Mouse (Mus musculus): Measurements from ENCODE around the gene Fat3. TPM values are rescaled to one million over a fixed set of nuclear protein-coding genes. Genes with fewer than 3 reads are reported as not detected.

The Fat3 gene
- polyA plus RNA-seq, 3 experiments from 2014 or later: 0.08 to 0.13 TPM; not detected in 1

DNA sequence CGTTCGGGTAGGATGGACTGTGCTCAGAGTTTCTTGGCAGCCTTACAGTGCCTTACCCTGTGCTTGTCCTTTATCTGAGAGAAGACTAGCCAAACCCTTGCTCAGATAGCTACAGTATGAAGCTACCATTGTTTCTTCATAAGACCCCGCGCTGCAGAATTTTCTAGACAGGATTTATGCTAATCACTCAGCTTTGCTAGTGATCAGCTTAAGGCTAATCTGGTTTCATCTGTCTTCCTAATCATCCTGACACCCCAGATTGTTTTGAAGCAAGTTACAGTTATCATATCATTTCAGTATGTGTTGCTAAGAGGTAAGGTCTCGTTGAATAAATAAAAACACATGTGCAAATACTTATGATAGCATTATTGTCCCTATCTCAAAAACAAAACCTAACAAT is 493.6 kb downstream of the Fat3 start:
- no peak for ATAC-seq

DNA sequence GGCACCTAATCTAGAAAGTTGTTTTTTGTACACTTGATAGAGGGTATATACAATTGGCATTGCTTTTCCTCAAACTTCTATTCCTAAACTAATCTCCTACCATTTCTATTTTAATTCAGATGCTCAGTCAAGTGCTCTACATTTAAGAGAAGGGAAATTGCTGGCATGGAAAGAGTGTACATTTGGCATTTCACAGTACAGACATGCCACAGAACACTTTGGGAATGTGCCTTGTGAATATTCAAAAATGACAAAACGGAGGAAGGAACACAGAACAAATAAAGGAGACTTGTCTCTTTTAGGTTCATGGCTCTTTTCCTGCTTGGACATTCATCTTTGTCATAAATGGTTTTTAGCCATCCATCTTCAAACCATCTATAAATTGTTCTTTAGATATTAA is 498.1 kb downstream of the Fat3 start:
- no peak for ATAC-seq

DNA sequence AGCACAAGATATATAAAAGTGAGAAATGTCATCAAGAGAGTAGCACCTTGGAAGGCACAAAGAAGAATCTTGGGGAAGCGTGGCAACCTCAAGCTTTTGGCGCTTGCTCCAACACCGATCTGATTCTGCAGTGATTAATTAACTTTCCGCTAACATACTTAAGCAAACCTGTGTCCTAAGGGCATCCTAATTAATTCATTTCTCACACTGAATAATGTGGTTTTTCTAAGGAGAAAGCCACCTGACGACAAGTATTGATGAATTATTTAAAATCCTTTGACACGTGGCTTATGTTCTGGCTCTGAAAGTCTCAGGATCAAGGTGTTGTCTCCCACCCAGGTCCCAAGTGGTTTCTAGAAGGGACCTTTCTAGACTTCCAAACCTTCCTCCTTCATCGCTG is 506.3 kb downstream of the Fat3 start:
- ATAC-seq: no peak

DNA sequence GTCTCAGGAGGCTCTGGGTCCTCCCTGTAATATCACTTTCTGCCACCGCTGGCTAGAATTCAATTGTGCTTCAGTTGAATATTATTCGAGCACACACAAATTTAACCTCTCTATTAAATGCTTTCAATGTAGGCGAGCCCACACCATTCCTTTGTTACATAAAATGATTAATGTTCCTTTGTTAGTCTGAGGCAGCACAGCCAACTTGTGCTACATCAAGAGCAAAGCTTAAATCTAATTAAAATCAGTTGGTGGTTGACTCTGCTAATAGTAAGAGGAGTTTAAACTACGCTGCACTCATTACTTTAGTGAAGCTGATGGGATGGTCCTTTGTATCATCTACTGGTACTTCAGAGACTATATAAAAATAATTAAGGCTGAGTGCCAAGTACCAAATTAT is 506.9 kb downstream of the Fat3 start:
- ATAC-seq: no peak

DNA sequence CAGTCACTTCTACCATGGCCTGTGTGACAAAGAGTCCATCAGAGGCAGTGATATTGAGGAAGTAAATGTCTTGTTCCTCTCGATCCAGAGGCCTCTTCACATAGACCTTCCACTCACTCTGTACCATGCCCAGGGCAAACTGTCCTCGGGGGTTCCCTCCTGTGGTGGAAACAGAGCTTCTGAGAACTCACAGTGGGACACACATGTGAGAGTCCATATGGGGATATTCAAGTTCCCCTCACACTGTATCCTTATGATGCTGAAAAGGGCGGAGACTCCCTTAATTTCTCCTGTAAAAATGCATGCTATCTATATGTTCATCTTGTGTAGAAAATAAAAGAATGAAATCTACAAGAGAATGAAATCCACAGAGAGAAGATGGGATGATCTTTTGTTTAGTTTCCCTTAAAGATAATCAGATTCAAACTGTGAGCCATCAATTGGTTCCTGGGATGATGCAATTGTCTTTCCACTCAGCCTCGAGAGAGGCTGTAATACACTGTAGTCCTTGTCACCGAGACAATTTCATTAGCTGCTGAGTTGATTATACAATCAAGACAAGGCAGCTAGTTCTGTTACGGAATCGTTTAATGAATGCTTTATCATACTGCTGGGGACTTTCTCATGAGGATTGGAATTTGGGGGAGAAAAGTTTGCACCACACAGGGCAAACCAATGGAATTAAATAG is 508.8 kb downstream of the Fat3 start:
- ATAC-seq: no peak

GRCm38 (mm10) chr9:15978317-15978716 is 522.8 kb downstream of the Fat3 start:
- ATAC-seq: no peak

GRCm38 (mm10) chr9:15976959-15977663 is 524.0 kb downstream of the Fat3 start:
- no peak for ATAC-seq

- no peak for ATAC-seq
Measured at GRCm38 (mm10) chr9:15975999-15976398, 525.1 kb downstream of the Fat3 start.

- no peak for ATAC-seq
Measured at GRCm38 (mm10) chr9:15972201-15972600, 528.9 kb downstream of the Fat3 start.

DNA sequence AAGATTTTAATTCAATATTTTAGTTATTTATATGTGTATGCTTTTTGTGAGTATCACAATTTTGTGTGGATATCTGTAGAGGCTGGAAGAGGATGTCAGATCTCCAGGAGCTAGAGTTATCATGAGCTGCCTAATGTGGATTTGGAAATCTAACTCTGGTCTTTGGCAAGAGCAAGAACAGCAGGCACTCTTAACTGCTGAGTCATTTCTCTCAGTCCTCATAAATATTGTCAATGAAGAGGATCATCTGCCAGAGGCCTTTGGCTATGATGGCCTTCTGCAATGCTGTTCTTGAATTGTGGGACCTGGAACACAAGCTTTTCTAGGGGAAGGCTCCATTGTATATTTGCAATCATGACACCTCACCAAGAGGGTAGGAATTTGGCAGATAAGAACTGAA is 529.7 kb downstream of the Fat3 start:
- no peak for ATAC-seq

DNA sequence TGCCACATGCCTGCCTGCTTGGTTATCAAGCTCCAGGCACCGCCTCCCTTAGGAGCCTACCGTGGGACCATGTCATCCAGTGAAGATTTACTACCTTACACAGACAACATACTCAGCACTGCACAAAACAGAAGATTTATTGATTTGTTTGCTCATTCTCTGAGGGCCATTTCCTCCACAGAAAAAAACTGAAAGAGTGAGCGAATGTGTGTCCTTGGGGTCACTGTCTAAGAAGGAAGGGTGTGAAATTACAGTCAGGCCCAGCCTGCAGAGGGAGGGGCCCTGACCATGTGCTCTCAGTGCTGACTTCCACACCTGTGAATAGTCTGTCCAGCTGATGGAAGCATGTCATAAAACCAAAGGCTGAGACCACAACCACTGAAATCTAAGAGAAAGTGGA is 536.9 kb downstream of the Fat3 start:
- no peak for ATAC-seq

DNA sequence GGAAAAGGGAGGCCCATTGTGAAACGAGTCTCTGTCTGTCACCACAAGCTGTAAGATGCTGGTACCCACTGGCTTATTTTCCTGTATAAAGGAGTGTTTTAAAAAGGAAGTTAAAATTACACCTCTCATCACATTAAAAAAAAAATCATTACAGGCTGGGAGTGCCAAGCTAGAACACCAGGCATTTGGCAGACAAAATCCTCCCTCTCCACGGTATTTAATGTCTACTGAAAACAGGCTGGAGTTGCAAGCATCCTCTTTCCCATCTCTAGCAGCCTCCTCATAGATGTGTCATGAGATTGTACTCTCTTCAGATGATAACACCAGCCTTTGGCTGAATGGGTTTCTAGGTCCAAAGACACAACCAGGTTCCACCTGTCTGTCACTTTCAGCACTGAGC is 538.2 kb downstream of the Fat3 start:
- no peak for ATAC-seq

DNA sequence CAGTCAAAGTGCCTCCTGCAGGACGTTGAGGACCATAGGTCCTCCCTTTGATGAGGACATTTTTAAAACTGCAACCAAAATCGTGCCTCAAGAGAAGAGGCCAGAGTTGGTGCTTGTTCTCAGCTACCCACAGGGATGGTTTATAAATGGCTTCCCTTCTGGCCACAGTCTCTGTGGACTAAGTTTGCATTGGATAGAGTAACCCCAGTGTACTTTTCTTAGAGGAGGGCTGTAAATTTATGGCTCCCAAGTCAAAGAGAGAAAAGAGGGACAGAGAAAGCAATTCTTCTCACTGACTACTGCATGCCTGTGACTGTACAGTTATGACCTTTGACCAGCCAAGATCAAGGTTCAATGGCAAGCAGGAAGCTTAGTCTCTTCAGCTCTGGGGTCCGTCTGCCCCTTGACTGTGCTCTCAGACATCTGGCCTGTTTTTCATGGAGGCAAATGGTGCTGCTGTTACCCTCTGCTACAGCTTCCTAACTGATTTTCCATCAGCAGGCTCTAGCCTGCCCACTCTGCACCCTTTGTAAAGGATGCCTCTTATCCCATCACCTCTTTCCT is 542.8 kb downstream of the Fat3 start:
- ATAC-seq: no peak

- ATAC-seq: no peak
Measured at GRCm38 (mm10) chr9:15957816-15958215, 543.3 kb downstream of the Fat3 start.

DNA sequence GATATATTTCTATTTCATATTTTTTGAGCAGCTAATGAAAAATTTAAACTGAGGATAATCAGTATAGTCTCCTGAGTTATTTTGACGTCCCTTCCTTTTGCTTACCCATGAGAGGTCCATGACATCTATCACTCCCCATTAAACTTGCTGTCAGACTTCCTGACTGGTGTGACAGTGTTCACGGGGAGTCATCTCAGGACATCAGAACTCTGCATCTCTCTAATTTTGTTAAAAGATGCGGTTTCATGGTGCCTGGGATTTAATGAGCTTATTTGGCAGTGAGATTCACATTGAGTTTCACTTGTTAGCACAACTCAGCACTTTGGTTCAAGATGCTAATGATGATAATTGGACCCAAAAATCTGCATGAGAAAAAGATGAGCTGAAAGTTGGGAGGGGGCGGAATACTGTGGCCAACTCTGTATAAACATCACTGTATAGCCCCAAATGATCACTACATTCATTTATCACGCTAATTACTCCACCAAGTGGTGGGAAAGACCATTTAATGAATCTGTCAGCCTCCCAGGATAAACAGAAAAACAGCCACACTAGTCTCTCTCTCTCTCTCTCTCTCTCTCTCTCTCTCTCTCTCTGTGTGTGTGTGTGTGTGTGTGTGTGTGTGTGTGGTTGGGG is 545.8 kb downstream of the Fat3 start:
- no peak for ATAC-seq

DNA sequence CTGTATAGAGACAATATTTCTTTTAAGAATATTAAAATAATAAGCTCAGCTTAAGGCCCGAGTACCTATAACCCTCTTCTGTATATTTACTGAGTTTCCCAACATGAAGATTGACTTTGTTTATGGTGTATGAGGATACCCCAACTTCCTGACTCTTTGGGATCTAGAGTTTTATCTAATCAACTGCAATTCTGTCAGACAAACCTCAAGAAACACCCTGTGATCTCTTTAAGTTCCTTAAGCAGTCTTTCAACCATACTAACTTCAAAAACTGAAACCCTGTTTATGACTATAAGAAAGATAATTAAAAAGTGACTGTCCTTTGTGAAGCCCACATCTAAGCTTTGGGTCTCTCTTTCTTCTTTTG is 546.8 kb downstream of the Fat3 start:
- no peak for ATAC-seq

- no peak for ATAC-seq
Measured at GRCm38 (mm10) chr9:15953585-15954337, 547.3 kb downstream of the Fat3 start.

DNA sequence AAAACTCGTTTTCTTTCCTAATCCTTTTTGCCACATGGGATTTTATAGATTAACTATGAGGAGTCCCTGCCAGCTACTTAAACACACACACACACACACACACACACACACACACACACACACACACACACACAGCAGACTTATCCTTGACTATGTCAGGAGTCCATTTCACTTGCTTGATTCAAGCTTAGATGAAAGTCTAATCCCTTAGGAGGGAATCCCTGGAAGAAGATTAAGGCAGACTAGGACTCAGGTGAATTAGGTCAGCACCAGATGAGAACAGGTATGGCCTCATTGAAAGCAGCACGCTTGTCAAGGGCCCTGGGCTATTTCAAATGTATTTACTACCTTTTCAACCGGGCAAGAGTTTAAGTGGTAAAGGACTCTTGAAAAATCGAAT is 553.0 kb downstream of the Fat3 start:
- no peak for ATAC-seq

GRCm38 (mm10) chr9:15944182-15944581 is 556.9 kb downstream of the Fat3 start:
- ATAC-seq: no peak

DNA sequence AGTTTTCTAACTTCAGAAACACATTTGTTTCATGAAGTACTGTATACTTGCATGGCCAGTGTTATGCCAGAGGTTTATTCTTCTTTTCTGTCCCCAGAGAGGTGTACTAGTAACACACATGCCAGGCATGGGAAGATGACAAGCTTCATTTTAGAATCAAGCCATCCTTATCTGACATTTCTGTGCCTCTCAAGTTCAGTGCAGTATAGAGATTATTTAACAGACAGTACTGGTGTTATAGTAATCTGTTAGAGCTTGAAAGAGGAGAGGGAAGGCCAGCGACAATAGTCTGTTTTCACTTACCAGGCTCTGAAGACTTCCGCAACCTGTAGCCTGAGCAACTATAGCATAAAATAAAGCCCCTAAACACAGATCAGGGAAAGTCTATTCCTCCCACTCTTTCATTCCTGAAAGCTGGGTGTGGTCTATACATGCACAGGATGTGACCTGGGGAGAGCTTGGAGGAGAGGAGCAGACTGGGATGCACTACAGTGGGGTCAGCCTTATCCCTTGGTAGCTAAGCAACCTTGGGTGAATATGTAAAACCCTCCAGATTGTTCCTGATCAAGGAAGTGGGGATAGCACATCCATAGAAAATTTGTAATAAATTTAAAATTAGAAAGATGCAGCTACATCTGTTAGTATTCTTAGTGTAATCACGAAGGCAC is 557.5 kb downstream of the Fat3 start:
- no peak for ATAC-seq

GRCm38 (mm10) chr9:15941818-15942217 is 559.3 kb downstream of the Fat3 start:
- no peak for ATAC-seq

DNA sequence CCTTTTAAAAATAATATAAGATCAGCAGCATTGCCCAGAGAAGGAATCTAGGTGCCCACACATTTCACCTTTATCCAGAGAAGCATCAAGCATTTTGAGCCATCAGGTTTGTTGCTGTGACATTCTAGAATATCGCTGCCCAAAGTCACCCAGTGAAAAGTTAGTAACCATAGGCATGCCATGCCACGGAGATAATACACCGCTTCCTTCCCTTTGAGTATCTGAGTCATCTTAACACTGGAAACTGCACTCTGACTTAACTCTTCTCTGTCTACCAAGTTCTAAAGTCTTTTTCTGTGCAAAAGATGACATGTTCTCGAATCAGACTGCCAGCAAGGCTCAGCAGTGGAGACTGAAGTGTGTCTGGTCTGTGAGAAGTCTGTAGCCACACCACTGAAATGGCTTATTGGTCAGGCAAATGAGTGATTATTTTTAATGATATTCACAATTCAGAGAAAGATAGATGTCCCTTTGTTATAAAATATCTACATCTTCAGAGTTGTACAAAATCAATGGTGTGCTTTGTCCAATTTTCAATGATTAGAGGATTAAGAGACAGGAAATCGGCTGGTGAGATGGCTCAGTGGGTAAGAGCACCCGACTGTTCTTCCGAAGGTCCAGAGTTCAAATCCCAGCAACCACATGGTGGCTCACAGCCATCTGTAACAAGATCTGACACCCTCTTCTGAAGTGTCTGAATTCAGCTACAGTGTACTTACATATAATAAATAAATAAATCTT is 560.0 kb downstream of the Fat3 start:
- ATAC-seq: no peak

Measured in inflammation-experienced regulatory T-cells, adult 6 months (primary cell).